12 mouse cellular contexts compared by ENCODE assay signal in the genomic region with DNA sequence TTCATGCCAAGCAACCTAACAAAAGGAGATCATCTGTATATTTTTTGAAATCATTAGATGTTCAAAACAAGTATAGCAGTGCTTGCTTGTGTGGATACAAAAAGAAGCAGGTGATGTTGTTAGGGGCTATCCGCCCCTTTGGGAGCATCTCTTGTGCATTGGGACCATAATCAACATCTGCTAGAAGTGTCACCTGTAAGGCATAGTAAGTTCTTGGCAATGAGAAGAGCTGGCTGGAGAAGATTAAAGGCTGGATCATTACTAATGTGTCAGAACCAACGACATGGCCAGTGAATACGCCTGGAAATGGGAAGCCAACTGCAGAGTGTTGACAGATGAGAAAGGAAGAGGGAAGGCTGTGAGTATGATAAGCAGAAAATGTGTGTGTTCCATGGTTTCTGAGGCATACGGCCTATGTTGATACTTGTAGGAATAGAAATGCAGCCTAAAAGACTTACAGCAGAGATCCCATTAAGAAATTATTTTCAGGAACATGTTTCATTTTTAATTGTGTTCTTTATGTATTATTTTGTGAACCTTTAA.
DNase-seq lines count a peak whose midpoint lies in the region; ATAC-seq lines count a peak whose summit lies in the region.
"Had no signal": no experiment of that assay in that cellular context is flagged by ENCODE, and none has a peak within 500 bp of the region (broad histone marks: within the 10 kb centered on the region; RNA-seq: fewer than 3 reads in every experiment).

No protein-coding gene starts in this region.

- H3K4me2 ChIP-seq in forebrain, embryonic 16.5 days (ENCODE audit: low read length), result peak overlapping the region; percentile 48
- H3K4me2 ChIP-seq in neural tube, embryonic 14.5 days (ENCODE audit: low read depth, low read length), result peak overlapping the region; percentile 7
- H3K4me2 ChIP-seq: liver, embryonic 13.5 days had no signal

- peak; percentile 1 for DNase-seq in cerebellum, adult 9-11 months
- DNase-seq in cerebellum, postnatal 4 days (ENCODE audit: low spot score in 2 of 2), result no peak
- DNase-seq in layer of hippocampus, adult 9-10 months (ENCODE audit: low spot score), result peak; percentile 13
- DNase-seq in layer of hippocampus, adult 9-11 months, result no peak
- DNase-seq in natural killer cell, adult 2 months (ENCODE audit: low spot score in 2 of 2), result no peak
- DNase-seq in adrenal gland, postnatal 25 days, result no peak
- DNase-seq: kidney, adult 18-20 months; liver, embryonic 13.5 days; thymus, postnatal 36 days had no signal

- whole genome bisulfite sequencing in forebrain, embryonic 16.5 days, result 36% methylated on average over 4 of the region's 4 CpGs
- WGBS in neural tube, embryonic 14.5 days, result 42% methylated on average over 4 of the region's 4 CpGs

- peaks cover 7% of the 10 kb centered on the region for H3K4me1 ChIP-seq in forebrain, embryonic 16.5 days (replicated peaks; ENCODE audit: control insufficient read depth, insufficient read depth, low read length)
- H3K4me1 ChIP-seq in neural tube, embryonic 14.5 days (ENCODE audit: control insufficient read depth, insufficient read depth, low read length), result peaks cover 7% of the 10 kb centered on the region; the same call in 1 of the 2 replicates
- H3K4me1 ChIP-seq: liver, embryonic 13.5 days had no signal

- H3K27me3 ChIP-seq in forebrain, embryonic 16.5 days (replicated peaks; ENCODE audit: control insufficient read depth, insufficient read depth, low read length), result no peaks in the 10 kb centered on the region
- no peaks in the 10 kb centered on the region for H3K27me3 ChIP-seq in neural tube, embryonic 14.5 days (ENCODE audit: control insufficient read depth, insufficient read depth, low read length)
- H3K27me3 ChIP-seq: liver, embryonic 13.5 days; megakaryocyte, embryonic 14.5 days had no signal

- peak overlapping the region; percentile 30 for H3K4me3 ChIP-seq in forebrain, embryonic 16.5 days (replicated peaks; ENCODE audit: low read length)
- H3K4me3 ChIP-seq in neural tube, embryonic 14.5 days (ENCODE audit: low read depth, low read length), result no peak overlapping the region
- H3K4me3 ChIP-seq: liver, embryonic 13.5 days; megakaryocyte, embryonic 14.5 days had no signal

- ATAC-seq in forebrain, embryonic 16.5 days, result peak; percentile 36; the same call in 1 of the 2 replicates
- ATAC-seq in neural tube, embryonic 14.5 days (ENCODE audit: low read depth), result no peak

- no peaks in the 10 kb centered on the region for H3K9me3 ChIP-seq in forebrain, embryonic 16.5 days (ENCODE audit: control insufficient read depth, low read length)
- H3K9me3 ChIP-seq in neural tube, embryonic 14.5 days (ENCODE audit: control insufficient read depth, low read length), result no peaks in the 10 kb centered on the region
- H3K9me3 ChIP-seq: liver, embryonic 13.5 days; megakaryocyte, embryonic 14.5 days had no signal

- H3K9ac ChIP-seq in forebrain, embryonic 16.5 days (replicated peaks; ENCODE audit: low read depth, low read length), result no peak overlapping the region
- H3K9ac ChIP-seq in neural tube, embryonic 14.5 days (replicated peaks; ENCODE audit: low read depth, low read length), result no peak overlapping the region
- H3K9ac ChIP-seq: liver, embryonic 13.5 days had no signal

- no peaks in the 10 kb centered on the region for H3K36me3 ChIP-seq in forebrain, embryonic 16.5 days (ENCODE audit: control insufficient read depth, insufficient read depth)
- H3K36me3 ChIP-seq in neural tube, embryonic 14.5 days (ENCODE audit: control insufficient read depth, insufficient read depth, low read length), result no peaks in the 10 kb centered on the region
- H3K36me3 ChIP-seq: liver, embryonic 13.5 days had no signal

- H3K27ac ChIP-seq in forebrain, embryonic 16.5 days (ENCODE audit: low read length), result peak overlapping the region; percentile 78
- peak overlapping the region; percentile 2 for H3K27ac ChIP-seq in neural tube, embryonic 14.5 days (ENCODE audit: low read depth, low read length)
- H3K27ac ChIP-seq: liver, embryonic 13.5 days had no signal

Comparison
In these comparisons a context has a peak if more than half of its experiments do, and no peak if none do; other contexts are left out.
1. DNase-seq: peak in cerebellum, adult 9-11 months (single experiment) and layer of hippocampus, adult 9-10 months (single experiment); none in cerebellum, postnatal 4 days (0 of 2), layer of hippocampus, adult 9-11 months (single experiment), natural killer cell, adult 2 months (0 of 2) and adrenal gland, postnatal 25 days (single experiment).